Mouse (Mus musculus) left cerebral cortex, postnatal 14 days (tissue): ENCODE results near the gene Card10. TPM values are rescaled to one million over a fixed set of nuclear protein-coding genes. Genes with fewer than 3 reads are reported as not detected.

Experiments
- DNase-seq, 2 experiments: peaks; one replicate each; pipeline ENCODE4 v3.0.0; 2021 to 2022; ENCODE audit warnings: low spot score in 2 of 2, mixed read lengths in 1 of 2
- intact Hi-C: fragments of 180-260 bp; cut with DNase I; formaldehyde crosslinking; loops from one replicate; pipeline ENCODE4 v1.15.1; 2025
- total RNA-seq, 2 experiments: library from RNA; stranded (reverse); gene quantifications; 2 replicates each; pipeline ENCODE4 v1.2.3; 2021

Gene Card10
- total RNA-seq, 2 experiments from 2014 or later: 4.0 to 5.1 TPM

GRCm38 (mm10) chr15:78755226-78755625 lies 47.6 kb downstream of the Card10 start:
- intact Hi-C loops: loop anchor here (10.0 kb wide), 1 partner anchor 300 kb away; no protein-coding TSS in a partner anchor
- no peak for DNase-seq

GRCm38 (mm10) chr15:78754144-78754543 lies 48.7 kb downstream of the Card10 start:
- intact Hi-C loops: loop anchor here (10.0 kb wide), 1 partner anchor 299 kb away; no protein-coding TSS in a partner anchor
- no peak for DNase-seq

- DNase-seq: no peak
- intact Hi-C loops: loop anchor here (10.0 kb wide), 1 partner anchor 298 kb away; no protein-coding TSS in a partner anchor
Measured at GRCm38 (mm10) chr15:78752991-78753390, 49.9 kb downstream of the Card10 start.

GRCm38 (mm10) chr15:78750608-78751350 lies 52.1 kb downstream of the Card10 start:
- intact Hi-C loops: loop anchor here (10.0 kb wide), 1 partner anchor 296 kb away; no protein-coding TSS in a partner anchor
- no peak for DNase-seq

- DNase-seq: no peak
- intact Hi-C loops: loop anchor here (10.0 kb wide), 1 partner anchor 295 kb away; no protein-coding TSS in a partner anchor
Measured at GRCm38 (mm10) chr15:78749855-78750254, 53.0 kb downstream of the Card10 start.

GRCm38 (mm10) chr15:78744206-78744605 lies 58.6 kb downstream of the Card10 start:
- intact Hi-C loops: loop anchor here (1.0 to 2.0 kb wide), 2 partner anchors 121 to 157 kb away; no protein-coding TSS in a partner anchor
- DNase-seq: peak; percentile 91 to 92

GRCm38 (mm10) chr15:78742831-78743230 lies 60.0 kb downstream of the Card10 start:
- intact Hi-C loops: no loop called here
- no peak for DNase-seq

- intact Hi-C loops: no loop called here
- DNase-seq: no peak
Measured at GRCm38 (mm10) chr15:78740662-78741061, 62.2 kb downstream of the Card10 start.

- DNase-seq: no peak
- intact Hi-C loops: no loop called here
Measured at GRCm38 (mm10) chr15:78737146-78737545, 65.7 kb downstream of the Card10 start.

GRCm38 (mm10) chr15:78736681-78737100 lies 66.2 kb downstream of the Card10 start:
- no peak for DNase-seq
- intact Hi-C loops: no loop called here

- intact Hi-C loops: no loop called here
- DNase-seq: no peak
Measured at GRCm38 (mm10) chr15:78736181-78736579, 66.7 kb downstream of the Card10 start.

GRCm38 (mm10) chr15:78735431-78736180 lies 67.2 kb downstream of the Card10 start:
- peak in 1 of 2 experiments; percentile 15 for DNase-seq
- intact Hi-C loops: no loop called here

GRCm38 (mm10) chr15:78731830-78732229 lies 71.0 kb downstream of the Card10 start:
- no peak for DNase-seq
- intact Hi-C loops: no loop called here

GRCm38 (mm10) chr15:78730315-78731049 lies 72.4 kb downstream of the Card10 start:
- DNase-seq: no peak
- intact Hi-C loops: no loop called here

GRCm38 (mm10) chr15:78726697-78727096 lies 76.1 kb downstream of the Card10 start:
- intact Hi-C loops: no loop called here
- no peak for DNase-seq

Other genes starting within 250 kb of the Card10 start
- 1 to 10 TPM; 2.3 to 4.6 TPM for gene Rac2, start 230.3 kb downstream of the Card10 start, total RNA-seq
- 10 to 100 TPM; 11.6 to 12.3 TPM for gene Cyth4, start 206.0 kb downstream of the Card10 start, total RNA-seq
- 100 to 1,000 TPM; 117 to 127 TPM for gene Elfn2, start 84.3 kb downstream of the Card10 start, total RNA-seq
- gene Mfng, start 29.6 kb downstream of the Card10 start, total RNA-seq: 1 to 10 TPM; 5.6 to 6.7 TPM
- gene Cdc42ep1, start 39.6 kb upstream of the Card10 start, total RNA-seq: 10 to 100 TPM in 1 of 2 experiments, 1 to 10 TPM in 1; 6.5 to 11.0 TPM
- gene Lgals2, start 52.5 kb upstream of the Card10 start, total RNA-seq: not detected
- gene Gga1, start 74.1 kb upstream of the Card10 start, total RNA-seq: 10 to 100 TPM; 53.7 to 56.3 TPM
- under 1 TPM in 1 of 2 experiments, not detected in 1; 0.23 TPM for gene Gm49510, start 96.6 kb upstream of the Card10 start, total RNA-seq
- gene Sh3bp1, start 96.7 kb upstream of the Card10 start, total RNA-seq: 10 to 100 TPM; 13.4 TPM
- 100 to 1,000 TPM; 167 to 179 TPM for gene Pdxp, start 110.9 kb upstream of the Card10 start, total RNA-seq
- 10 to 100 TPM; 19.2 to 22.6 TPM for gene Lgals1, start 123.7 kb upstream of the Card10 start, total RNA-seq
- gene Nol12, start 131.9 kb upstream of the Card10 start, total RNA-seq: 10 to 100 TPM; 35.3 to 39.9 TPM
- gene Triobp, start 144.7 kb upstream of the Card10 start, total RNA-seq: 10 to 100 TPM; 23.0 to 23.6 TPM
- gene H1f0, start 225.4 kb upstream of the Card10 start, total RNA-seq: 10 to 100 TPM; 73.5 to 88.2 TPM
- under 1 TPM in 1 of 2 experiments, not detected in 1; 0.44 TPM for gene Galr3, start 238.8 kb upstream of the Card10 start, total RNA-seq